Mouse (Mus musculus): ENCODE data around the gene Ppp1r36. TPM values are rescaled to one million over a fixed set of nuclear protein-coding genes. Genes with fewer than 3 reads are reported as not detected.

Gene Ppp1r36
- 0.70 and 1.3 TPM in 2 replicates for polyA plus RNA-seq (2012; rRNA removed)

DNA sequence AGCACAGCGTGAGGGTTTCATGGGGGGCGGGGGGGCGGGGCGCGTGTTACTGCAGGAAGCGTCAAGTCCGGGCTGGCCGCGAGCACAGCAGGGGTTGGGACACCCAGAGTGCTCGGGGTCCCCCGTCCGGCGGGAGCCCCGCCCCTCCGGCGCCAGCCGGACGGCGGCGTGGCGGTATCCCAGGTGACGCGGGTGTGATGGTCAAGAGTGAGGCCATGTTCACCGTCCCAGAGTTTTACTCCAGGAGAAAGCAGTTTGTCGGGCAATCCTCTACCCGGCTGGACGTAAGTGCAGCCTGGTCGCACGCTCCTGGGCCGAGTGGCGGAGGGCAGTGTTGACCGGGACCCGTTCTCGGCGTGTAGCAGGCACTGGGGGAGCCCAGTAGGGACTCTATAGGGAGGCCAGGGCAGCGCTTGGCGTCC is at the start of gene Ppp1r36:
TSS of gene Ppp1r36 (plus strand) at position 106 of the 422 bp plus-strand sequence.

DNA sequence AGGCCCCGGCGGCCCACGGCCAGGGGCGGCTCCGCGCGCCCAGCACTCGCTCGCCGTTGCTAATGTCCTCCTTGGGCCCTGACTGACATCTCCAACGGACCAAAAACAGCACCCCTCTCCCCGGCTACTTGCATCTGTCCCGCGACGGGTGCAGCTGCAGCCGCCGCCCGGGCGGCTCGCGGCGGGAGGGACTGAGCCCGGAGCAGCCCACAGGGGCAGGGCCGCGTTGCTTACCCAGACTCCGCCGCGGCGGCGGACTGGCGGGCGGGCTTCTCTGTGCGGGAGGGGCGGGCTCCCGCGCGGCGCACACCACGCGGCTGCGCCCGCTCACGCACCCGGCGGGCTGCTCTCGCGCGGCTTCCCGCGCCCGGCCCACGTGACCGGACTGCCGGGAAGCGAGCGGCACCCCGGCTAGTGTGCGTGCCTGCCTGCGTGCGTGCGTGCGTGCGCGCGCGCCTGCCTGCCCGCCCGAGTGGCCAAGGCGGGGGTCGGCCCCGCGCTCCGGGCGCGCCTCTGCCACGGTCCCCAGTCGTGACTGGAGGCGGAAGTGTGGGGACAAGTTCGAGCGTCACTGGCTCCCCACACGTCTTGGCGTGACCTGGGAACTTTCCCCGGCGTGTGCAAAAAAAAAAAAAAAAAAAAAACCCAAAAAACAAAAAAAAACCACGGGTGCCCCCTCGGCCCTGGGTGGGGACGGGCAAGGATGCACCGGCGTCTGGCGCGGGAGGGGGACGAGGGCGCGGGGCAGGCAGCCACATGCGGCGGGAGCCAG is 47.9 kb upstream of the Ppp1r36 start, which contains the start of gene Zbtb25:
TSS of gene Zbtb25 (minus strand) at position 397 of the 772 bp plus-strand sequence.

DNA sequence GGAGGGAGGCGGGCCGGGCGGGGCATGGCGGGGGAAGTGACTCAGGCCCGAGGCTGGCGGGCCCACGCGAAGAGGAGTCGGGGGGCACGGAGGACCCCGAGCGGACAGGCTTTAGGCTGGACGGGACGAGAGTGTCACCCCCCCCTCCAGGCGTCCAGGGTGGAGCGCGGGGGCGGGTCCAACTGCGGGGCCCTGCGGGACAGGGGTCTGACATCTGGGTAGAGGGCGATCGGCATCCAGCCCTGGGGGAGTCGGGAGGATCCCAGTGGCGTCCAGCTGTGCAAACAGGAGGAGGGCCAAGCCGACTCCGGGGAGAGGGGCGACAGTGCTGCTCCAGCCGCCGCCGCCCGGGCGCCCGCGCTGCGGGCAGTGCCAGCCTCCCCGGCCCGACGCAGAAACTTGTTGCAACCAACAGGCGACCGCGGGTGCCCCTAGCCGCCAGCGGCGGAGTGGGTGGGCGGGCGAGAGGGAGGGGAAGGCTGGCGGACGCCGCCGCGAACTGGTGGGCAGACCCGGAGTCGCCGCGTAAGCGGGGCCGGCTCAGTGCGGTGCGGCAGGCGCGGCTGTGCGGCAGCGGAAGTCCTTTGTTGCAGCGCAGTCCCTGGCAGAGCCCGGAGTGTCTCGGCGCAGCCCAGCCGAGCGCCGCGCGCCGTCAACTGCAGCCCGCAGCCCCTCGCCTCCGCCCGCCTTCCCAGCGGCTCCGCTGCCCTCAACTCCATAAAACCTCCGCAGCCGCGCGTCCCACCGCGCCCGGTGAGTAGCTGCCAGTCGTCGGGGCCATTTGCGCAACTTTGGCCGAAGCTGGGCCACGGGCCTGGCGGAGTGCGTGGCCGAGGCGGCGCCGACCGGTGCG is 47.1 kb upstream of the Ppp1r36 start, which contains the start of gene Zbtb1:
TSS of gene Zbtb1 (plus strand) at position 289 of the 853 bp plus-strand sequence.

GRCm38 (mm10) chr12:76403886-76404537 is 13.3 kb upstream of the Ppp1r36 start, which contains the start of gene Hspa2:
Gene Hspa2, plus strand, starts transcription at chr12:76404176.

Other genes with a start within 250 kb of the Ppp1r36 start
- 0.31 TPM in 2 replicates for gene Esr2, start 240.3 kb upstream of the Ppp1r36 start, polyA plus RNA-seq (2012; rRNA removed)
- not detected in 2 replicates for gene Tex21, start 170.8 kb upstream of the Ppp1r36 start, polyA plus RNA-seq (2012; rRNA removed)
- 31.9 and 32.7 TPM in 2 replicates for gene Mthfd1, start 162.2 kb upstream of the Ppp1r36 start, polyA plus RNA-seq (2012; rRNA removed)
- gene Akap5, start 92.6 kb upstream of the Ppp1r36 start, polyA plus RNA-seq (2012; rRNA removed) = 12.5 and 12.6 TPM in 2 replicates
- gene Zbtb25, start 47.9 kb upstream of the Ppp1r36 start, polyA plus RNA-seq (2012; rRNA removed) = 18.7 and 19.4 TPM in 2 replicates
- 2.8 and 3.1 TPM in 2 replicates for gene Zbtb1, start 47.3 kb upstream of the Ppp1r36 start, polyA plus RNA-seq (2012; rRNA removed)
- 6.7 and 6.8 TPM in 2 replicates for gene Hspa2, start 13.4 kb upstream of the Ppp1r36 start, polyA plus RNA-seq (2012; rRNA removed)
- gene Plekhg3, start 113.4 kb downstream of the Ppp1r36 start, polyA plus RNA-seq (2012; rRNA removed) = 2.9 and 3.5 TPM in 2 replicates

Data from central nervous system, embryonic 18 days (tissue).